Mouse (Mus musculus): ENCODE measurements around the gene Dmgdh.

The Dmgdh gene

DNA sequence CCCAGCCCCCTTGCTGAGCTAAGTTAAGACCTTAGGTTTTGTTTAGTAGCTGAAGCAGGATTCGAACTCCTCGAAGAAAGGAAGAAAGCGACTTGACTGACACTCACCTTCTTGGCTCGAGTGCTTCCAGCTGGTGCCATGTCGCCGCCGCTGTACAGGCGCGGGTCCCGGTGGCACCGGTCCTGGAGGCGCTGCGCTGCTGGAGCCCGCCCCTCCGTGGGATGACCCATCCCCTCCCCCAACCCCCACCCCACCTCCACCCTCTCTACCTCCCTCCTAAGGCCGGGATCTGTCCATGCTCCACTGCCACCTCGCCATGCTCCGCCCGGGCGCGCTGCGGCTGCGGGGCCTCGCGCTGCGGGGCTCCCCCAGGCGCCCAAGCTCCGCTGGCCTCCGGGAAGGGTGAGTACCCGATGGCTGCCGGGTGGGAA, at the start of gene Dmgdh, which contains the start of gene Bhmt2:
Gene Dmgdh (plus strand): TSS at position 303 of the 431 bp plus-strand sequence.
Gene Bhmt2 (minus strand): TSS at position 172 of the 431 bp plus-strand sequence.
- DNase-seq (ENCODE audit: inconsistent ontology term): no peak

DNA sequence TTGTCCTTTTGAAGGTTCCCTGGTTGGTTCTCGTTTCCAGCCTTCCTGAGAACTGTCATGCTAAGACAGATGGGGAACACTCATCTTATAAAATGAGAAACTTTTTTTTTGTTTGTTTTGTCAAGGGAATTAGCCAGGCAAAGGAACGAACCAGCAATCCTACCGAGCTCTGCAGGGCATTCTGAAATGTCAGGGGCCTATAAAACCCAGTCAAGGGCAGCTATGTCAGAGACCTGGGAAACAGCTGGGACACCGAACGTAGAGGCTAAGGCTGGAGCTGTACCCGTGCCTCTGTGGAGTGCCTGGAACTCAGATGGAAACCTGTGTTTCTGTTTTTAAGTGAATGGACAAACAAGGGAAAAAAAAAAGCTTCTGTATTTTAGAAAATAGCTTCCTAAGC, 45.4 kb upstream of the Dmgdh start:
- no peak for DNase-seq (ENCODE audit: inconsistent ontology term)

DNA sequence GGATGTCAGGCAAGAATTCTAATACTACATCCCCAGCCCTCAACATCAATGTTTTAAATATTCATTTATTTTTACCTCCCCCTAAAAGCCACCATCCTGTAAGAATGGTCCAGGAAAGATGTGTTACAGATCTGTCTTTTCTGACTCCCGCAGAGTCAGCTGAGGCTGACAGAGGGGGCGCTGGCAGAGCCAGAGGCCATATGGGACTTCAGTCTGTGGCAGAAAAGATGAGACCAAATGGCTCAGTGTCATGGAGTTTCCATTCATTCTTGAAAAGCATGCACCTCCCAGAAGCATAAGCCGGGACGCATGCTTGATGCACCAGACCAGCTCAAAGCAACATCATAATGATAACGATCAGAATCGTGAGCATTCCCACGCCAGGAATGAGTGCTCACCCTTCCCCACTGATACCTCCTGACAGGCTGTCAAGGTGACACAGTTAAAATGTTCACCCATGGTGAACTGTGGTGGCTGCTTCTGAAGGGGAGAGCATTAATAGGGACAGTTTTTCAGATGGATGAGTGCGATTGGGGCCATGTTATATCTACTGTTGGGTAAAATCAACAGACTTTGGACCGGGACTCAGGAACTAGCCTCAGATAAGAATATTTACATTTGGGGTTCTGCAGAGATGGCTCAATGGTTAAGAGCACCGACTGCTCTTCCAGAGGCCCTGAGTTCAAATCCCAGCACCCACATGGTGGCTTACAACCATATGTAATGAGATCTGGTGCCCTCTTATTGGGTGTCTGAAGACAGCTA, 43.1 kb upstream of the Dmgdh start:
- no peak for DNase-seq (ENCODE audit: inconsistent ontology term)

DNA sequence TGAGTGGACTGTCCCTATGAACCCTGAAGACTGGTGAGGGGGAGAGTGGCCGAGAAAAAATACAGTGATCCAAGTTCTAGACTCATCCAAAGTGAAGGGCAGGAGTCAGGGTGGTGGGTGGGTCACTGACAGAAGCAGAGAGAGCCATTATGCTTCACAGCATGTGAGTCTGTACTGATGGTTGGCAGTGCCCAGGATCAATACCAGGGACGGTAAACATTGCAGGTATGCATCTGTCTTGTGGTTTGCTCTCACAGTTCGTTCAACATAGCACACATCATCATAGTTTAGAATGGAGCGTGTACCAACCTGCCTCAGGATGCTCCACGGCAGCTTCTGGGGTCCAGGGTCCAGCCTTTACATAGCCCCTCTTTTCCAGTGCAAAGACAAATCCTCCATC, 41.3 kb upstream of the Dmgdh start:
- no peak for DNase-seq (ENCODE audit: inconsistent ontology term)

DNA sequence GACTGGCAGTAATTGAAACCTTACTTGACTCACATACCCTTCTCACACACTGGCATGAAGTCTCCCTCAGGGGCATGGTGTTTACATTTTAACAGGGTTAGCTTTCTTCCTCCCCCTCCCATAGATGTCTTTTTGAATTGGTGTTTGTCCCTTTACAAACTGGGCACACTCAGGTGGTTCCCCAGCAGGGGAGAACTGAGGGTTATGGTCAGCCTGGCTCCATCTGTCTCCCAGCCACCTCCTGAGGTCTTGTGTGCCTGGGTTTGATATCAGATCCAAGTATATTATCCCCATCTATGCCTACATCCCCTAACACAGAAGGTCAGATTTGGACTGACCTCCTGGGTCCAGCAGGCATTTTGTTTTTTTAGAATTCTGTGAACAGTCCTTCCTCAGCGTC, 37.7 kb upstream of the Dmgdh start:
- no peak for DNase-seq (ENCODE audit: inconsistent ontology term)

DNA sequence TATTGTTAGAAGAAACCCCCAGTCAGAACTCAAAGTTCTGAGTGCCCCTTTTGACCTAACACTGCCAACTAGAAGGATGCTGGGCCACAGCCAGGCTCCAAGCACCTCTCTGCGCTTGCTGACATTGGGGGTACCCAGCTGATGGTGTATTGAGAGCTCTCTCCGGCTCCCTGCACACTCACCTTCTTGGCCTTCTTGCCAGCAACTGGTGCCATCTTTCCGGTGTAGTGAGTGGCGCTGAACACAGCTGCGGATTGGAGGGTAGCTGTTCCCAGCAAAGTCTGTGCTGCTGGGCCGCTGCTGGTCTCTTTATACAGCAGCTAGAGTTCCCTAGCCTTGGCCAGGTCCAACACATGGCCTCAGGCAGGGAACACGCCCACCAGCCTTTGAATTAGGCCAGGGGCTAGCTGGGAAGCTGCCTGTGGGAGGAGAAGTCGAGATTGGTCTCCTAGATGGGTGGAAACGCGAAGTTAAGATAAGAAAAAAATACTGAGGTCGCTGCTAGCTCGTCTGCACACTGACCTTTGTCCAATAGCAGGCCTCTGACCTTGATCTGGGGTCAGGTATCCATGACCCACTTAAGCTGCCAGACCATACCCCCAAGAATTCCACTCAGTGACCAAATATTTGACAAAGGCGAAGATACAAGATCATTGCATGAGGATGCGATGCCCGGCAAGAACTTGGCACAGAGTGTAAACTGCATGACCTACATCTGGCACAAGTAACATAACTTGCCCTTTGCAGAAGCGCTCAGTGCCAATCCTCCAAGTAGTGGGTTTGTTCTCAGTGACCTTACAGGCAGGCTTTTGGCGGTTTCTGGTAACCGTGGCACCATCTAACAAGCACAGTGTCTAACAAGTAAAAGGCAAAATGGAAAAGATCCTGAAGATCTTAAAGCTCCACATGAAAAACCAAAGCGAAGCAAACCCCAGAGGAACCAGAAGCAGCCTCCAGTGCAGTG, 36.7 kb upstream of the Dmgdh start, which contains the start of gene Bhmt:
Gene Bhmt (minus strand): TSS at position 680 of the 964 bp plus-strand sequence.
- peak; percentile 29 for DNase-seq (ENCODE audit: inconsistent ontology term)

DNA sequence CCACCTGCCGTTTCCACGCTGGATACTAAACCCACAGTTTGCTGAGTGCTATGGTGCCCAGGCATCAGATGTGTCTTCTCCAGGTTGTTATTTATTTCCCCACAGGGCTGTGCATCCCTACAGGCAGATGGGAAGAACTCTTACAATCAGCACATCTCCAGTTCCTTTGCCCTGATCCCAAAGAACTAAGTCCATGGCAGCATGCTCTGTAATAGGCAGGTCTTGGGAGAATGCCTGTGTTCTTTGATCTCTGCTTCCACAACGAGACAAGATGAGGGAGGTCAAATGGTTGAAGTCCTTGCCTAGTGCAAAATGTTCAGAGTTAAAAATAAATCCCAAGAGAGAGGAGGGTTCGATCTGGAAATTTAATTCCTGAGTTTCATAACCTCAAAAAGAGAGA, 34.6 kb upstream of the Dmgdh start:
- DNase-seq (ENCODE audit: inconsistent ontology term): no peak

DNA sequence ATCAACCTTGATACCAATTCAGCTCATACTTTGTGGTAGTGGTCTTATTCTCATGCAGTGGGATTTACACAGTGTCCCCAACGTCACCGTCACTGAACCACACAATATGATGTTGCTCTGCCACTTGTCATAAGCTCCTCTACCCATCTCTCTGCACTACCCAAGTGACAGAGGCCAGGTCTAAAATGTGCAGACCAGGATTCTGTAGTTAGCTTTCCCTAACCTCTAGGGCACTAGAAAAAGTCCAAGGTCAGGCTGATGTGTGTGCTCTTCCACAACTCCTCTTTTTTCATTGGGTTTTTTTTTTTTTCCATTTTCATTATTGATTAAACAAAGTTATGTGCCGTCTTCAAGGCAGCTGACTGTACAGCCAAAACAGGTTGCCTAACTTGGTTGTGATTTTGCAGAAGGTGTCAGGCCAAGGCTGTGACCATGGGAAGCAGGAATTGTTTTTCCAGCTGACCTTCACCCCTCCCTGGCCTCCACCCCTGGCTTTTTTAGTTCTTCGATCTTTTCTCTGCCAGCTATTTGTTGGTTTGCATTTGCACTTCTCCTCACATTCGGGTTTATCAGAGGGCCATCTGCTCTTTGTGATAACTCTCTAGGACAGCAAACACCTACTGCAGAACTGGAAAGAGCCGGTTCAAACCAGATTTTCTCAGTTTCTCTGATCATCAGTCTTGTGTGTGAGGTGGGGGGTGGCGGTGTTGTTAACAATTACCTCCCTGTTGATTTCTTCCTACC, 25.7 kb upstream of the Dmgdh start:
- DNase-seq (ENCODE audit: inconsistent ontology term): no peak

DNA sequence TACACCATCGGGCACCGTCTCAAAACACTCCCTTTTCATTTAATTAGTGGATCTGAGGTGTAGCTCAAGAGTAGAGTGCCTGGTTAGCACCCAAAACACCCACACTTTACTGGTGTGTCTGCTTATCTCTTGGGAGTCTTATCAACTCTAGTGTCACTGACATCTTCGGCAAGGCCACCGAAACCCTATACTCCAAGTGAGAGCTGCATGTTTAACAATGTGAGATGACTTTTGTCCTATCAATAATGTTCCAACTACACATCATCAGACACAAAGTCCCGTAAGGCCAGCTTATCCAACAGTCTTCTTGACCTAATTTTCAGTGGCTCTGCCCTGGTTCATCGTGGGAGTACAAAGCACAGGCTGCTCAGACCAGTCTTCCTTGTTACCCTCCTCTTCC, 20.9 kb upstream of the Dmgdh start:
- no peak for DNase-seq (ENCODE audit: inconsistent ontology term)

DNA sequence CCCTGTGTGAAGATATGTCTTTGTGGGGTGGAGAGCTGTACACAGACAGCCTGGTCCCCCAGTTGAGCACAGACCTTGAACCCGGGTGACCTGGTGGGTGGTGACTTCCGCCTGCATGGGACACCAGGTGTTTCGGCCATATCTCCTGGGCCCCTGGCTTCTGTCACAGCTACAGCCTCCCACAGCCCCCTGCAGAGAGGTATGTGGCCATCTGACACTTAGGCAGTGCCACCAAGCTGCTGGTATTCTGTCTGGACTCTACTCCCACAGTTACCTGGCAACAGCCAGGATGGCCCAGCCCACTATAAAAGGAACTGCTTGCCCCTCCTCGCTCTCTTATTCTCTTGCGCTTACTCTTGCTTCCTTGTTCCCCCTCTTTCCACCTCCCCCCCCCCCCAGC, 16.3 kb upstream of the Dmgdh start:
- no peak for DNase-seq (ENCODE audit: inconsistent ontology term)

DNA sequence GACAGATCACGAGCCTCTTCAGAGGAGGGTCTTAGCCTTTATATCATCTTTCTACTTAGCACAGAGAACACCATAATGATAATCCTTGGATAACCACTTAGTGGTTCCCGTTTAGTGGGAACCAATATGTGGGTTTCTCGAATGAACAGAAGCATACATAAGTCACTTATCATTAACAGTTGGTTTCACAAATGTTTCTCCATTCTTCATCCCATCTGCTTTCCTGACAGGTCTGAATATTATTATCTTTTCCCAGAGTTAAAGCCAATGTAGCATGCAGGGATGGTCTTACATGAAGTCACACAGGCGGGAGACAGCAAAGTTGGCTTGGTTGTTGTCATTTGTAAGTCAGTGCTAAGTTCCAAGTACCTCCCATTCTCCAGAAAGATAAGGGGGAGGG, 6.6 kb upstream of the Dmgdh start:
- DNase-seq (ENCODE audit: inconsistent ontology term): no peak

DNA sequence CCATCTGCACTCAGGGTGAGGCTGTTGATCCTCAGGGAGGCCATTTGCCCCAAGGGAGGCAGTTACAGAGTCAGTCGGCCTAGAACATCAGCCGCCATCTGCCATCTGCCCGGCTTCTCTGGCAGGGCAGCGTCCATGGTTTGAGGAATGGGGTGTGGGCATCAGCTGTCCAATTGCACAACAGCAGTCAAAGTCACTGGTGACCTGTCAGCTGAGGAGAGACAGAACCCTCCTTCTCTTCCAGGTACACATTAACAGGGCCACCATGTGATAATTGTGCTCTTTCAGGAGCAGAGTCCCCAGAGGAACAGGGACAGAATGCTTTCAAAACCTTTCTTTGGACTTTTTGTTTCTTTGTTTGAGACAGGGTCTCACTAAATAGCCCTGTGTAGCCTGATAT, 1.9 kb upstream of the Dmgdh start:
- DNase-seq (ENCODE audit: inconsistent ontology term): no peak

DNA sequence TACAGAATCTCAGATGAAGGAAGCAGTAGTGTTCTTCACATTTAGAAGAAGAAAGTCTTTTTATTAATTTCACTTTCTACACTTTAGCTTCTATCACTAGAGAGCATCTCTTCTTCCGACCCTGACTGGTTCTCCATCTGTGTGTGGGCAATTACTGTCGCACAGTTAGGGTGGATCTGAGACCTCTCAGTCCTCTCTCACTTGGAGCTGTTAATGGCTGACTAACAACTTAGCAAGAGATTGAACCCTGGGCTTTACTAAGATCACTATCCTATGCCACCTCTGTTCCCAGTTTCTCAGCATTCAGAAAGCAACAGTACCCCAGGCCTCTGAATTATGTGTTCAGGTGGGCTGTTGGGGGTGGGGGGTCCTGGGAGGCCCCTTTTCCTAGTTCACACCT, 937 bp upstream of the Dmgdh start:
- no peak for DNase-seq (ENCODE audit: inconsistent ontology term)

DNA sequence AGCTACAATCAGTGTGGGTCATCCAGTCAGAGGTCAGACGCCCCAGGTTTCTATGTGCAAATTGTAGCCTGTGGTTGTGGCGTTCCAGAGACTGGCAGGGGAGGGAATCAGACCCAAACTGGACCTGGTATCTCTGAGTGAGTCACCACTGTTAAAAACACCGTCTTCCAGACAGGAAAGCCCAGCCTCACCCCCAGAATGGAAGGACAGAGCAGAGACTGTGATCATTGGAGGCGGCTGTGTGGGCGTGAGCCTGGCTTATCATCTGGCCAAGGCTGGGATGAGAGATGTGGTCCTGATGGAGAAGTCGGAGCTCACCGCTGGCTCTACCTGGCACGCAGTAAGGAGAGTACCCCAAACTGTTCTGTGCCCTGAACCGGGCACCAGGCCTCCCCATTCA, 2.6 kb downstream of the Dmgdh start:
- DNase-seq (ENCODE audit: inconsistent ontology term): no peak

DNA sequence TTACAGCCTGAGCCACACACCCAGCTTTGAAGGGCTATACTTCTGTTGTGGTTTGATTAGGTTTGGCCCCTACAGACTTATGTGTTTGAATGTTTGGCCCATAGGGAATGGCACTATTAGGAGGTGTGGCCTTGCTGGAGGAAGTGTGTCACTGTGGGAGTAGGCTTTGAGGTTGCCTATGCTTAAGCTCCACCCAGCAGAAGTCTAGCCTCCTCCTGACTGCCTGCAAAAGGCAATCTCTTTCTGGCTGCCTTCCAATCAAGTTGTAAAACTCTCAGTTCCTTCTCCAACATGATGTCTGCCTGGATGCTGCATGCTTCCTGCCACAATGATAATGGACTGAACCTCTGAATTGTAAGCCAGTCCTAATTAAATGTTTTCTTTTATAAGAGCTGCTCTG, 9.1 kb downstream of the Dmgdh start:
- peak; percentile 17 for DNase-seq (ENCODE audit: inconsistent ontology term)

DNA sequence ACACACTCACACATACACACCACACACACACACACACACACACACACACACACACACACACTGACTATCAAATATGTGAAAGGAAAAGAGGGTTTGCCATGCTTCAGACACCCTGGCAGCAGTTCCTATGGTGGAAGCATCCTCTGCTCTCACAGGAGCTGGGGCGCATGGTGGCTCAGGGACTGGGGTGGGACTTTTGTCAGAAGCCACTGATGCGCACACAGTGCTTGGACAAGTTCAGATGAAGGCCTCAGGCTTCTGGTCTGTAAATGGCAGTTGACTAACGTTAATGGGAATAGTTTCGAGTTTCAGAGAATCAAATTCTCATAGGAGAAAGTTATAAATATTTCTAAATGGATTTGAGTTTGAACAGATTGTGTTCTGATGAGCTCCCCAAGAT, 11.0 kb downstream of the Dmgdh start:
- peak; percentile 19 for DNase-seq (ENCODE audit: inconsistent ontology term)

DNA sequence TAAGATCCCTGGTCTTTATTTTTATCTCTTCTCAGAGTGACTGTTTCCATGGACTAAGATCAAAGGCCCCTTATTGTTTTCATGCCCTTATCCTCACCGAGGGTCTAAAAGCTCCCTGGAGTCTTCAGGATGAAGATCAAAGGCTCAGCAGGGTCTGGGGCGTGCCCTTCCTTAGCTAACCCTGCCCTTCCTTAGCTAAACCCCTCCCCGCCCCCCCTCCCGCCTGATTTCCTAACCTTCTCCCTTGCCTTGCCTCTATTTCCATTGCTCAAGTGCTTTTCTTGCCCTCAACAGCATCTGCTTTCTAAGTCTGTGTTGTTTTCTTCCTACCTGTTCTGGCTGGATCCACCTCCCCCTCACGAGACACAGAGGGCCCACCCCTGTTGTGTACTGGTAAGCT, 13.1 kb downstream of the Dmgdh start:
- no peak for DNase-seq (ENCODE audit: inconsistent ontology term)

DNA sequence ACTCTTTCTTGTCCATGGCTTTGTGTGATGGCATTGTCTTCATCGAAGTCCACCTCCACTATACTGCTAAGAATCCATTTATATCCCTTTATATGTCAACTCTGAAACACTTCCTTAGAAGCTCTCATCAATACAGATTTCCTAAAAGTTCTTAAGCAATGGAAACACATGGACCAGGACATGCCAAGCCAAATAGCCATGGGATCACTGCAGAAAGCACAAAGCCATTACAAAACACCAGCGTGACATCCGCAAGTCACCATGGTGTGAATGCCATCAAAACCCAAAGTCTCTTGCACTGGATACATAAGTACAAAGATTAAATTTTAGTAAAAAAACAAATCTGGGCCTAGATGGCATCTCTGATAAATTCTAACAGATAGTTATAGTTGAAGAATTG, 15.3 kb downstream of the Dmgdh start:
- no peak for DNase-seq (ENCODE audit: inconsistent ontology term)

DNA sequence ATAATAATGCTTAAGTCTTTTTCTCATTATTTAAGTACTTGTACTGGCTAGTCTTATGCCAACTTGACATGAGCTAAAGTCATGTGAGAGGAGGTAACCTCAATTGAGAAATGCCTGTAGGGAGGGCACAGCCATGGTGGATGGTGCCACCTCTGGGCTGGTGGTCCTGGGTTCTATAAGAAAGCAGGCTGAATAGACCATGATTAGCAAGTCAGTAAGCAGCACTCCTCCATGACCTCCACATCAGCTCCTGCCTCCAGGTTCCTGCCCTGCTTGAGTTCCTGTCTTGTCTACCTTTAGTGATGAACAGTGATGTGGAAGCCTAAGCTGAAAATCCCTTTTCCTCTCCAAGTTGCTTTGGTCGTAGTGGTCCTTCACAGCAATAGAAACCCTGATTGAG, 16.6 kb downstream of the Dmgdh start:
- no peak for DNase-seq (ENCODE audit: inconsistent ontology term)

DNA sequence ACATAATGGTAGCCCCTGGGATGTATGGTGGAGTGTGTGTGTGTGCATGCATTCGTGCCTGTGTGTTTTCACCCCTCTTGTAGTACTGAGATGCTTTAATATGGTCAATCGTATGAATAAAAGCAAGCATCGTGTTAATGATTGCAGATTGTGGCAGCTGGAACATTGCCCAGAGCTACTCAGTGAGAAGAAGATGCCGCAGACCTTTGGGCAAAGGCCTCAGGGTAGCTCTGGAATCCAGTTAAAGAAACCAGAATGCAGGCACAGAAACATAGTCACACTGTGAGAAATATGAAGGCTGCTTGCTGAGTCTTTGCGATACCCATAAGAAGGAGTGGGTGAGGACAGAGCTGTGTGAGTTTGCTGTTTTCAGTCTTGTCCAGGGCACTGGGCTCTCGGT, 24.6 kb downstream of the Dmgdh start:
- DNase-seq (ENCODE audit: inconsistent ontology term): peak; percentile 19

DNA sequence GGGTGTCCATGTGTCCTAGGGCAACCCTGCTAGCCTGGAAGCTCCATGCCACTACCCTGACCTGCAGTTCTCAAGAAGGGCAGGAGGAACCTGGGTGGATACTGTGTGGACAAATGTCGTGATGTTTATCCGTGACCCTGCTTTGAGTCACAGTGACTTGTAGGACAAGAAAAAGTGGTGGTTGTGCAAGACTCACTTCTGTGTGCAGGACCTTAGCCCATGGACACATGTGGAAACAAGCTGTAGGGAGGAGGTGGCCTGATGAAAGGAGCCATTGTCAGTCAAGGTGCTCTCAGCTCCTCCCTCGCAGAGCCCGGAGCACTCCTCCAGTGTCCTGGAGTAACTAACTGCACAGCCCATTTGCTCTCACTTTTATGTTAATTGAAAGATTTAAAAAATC, 31.5 kb downstream of the Dmgdh start:
- no peak for DNase-seq (ENCODE audit: inconsistent ontology term)

DNA sequence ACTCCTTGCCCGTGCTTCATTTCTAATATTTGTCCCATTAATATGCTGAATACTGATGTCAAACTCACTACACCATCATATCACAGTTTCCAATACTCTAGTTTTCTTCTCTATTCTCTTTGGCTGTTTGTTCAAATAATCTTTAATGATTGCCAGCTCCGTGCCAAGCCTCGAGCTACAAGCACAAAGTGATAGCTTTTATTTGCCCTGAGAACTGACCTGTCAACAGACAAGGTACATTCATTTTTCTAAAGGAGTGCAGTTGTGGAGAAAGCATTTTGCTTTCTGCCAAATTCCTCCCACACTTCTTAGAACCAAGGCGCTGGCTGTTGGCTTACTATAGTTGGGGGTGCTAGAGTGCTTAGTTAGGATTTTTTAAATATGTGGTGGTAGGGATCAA, 33.0 kb downstream of the Dmgdh start:
- DNase-seq (ENCODE audit: inconsistent ontology term): no peak

Data from Muller cell, postnatal 12 days (primary cell).